Mouse (Mus musculus) ES-E14 (cell line): ENCODE data around the gene Wnt3a. TPM values are rescaled to one million over a fixed set of nuclear protein-coding genes. Genes with fewer than 3 reads are reported as not detected.

Source experiments
- DNase-seq: peaks from one replicate; pipeline ENCODE4 v3.0.0-alpha.2; 2013; ENCODE audit warnings: low read depth, low spot score
- H3K27ac ChIP-seq: 2 replicates; pipeline ENCODE4 v1.5.1; 2012; ENCODE audit warnings: low read depth, mild to moderate bottlenecking, low read length, moderate library complexity, mixed read lengths; ENCODE audit not compliant: poor library complexity, insufficient read depth, severe bottlenecking
- H3K36me3 ChIP-seq: 2 replicates; pipeline ENCODE4 v1.6.1; 2012; ENCODE audit warnings: mild to moderate bottlenecking, low read length, moderate library complexity, mixed read lengths; ENCODE audit not compliant: control insufficient read depth, poor library complexity, insufficient read depth, severe bottlenecking
- H3K4me1 ChIP-seq, 2 experiments: fragments of 150-350 bp in 1 of 2; sonication (generic) in 1 of 2; 2 replicates each; pipeline ENCODE4 v1.6.1; 2012; ENCODE audit warnings: low read length in 2 of 2, mild to moderate bottlenecking in 1 of 2, mixed read lengths in 1 of 2; ENCODE audit not compliant: control insufficient read depth in 2 of 2, insufficient read depth in 2 of 2, poor library complexity in 1 of 2
- H3K4me3 ChIP-seq, 2 experiments: fragments of 150-350 bp in 1 of 2; sonication (generic) in 1 of 2; 2 replicates each; pipeline ENCODE4 v1.5.1; 2012; ENCODE audit warnings: low read length in 2 of 2, low read depth in 1 of 2, mild to moderate bottlenecking in 1 of 2, mixed read lengths in 1 of 2; ENCODE audit not compliant: insufficient read depth in 1 of 2, poor library complexity in 1 of 2, severe bottlenecking in 1 of 2
- H3K9ac ChIP-seq: 2 replicates; pipeline ENCODE4 v1.6.1; 2012; ENCODE audit warnings: low read depth, mild to moderate bottlenecking, low read length, mixed read lengths; ENCODE audit not compliant: poor library complexity, insufficient read depth, severe bottlenecking
- H3K9me3 ChIP-seq: fragments of 150-350 bp; sonication (generic); 2 replicates; pipeline ENCODE4 v1.6.1; 2012; ENCODE audit warnings: low read depth, mild to moderate bottlenecking, low read length; ENCODE audit not compliant: control insufficient read depth, insufficient read depth
- CHD2 ChIP-seq: IDR thresholded peaks from 2 replicates; pipeline ENCODE4 v1.6.1; 2014; ENCODE audit warnings: mild to moderate bottlenecking, low read depth, low read length, inconsistent platforms
- HCFC1 ChIP-seq: IDR thresholded peaks from 2 replicates; pipeline ENCODE4 v1.6.1; 2012; ENCODE audit warnings: low read length, inconsistent platforms, borderline replicate concordance; ENCODE audit not compliant: insufficient read depth
- MAFK ChIP-seq: IDR thresholded peaks from 2 replicates; pipeline ENCODE4 v1.6.1; 2014; ENCODE audit warnings: mild to moderate bottlenecking, low read depth, low read length, inconsistent platforms; ENCODE audit not compliant: insufficient read depth
- ZC3H11A ChIP-seq: IDR thresholded peaks from 2 replicates; pipeline ENCODE4 v1.6.1; 2012; ENCODE audit warnings: low read depth, mild to moderate bottlenecking, inconsistent platforms, low read length, borderline replicate concordance
- ZNF384 ChIP-seq: IDR thresholded peaks from 2 replicates; pipeline ENCODE4 v1.6.1; 2012; ENCODE audit warnings: low read depth, low read length, inconsistent platforms
- in situ Hi-C, 2 experiments: fragments of 600-800 bp; cut with MboI; formaldehyde crosslinking; loops; one replicate each; pipeline ENCODE4 v1.15.1; 2025; ENCODE audit warnings: low sequenced_read_pairs in 2 of 2, inconsistent platforms in 1 of 2; ENCODE audit not compliant: unreplicated experiment in 2 of 2
- total RNA-seq: library from RNA; depleted of rRNA; stranded (reverse); fragments of 300-350 nt; gene quantifications from 2 replicates; pipeline ENCODE4 v1.2.3, GENCODE M21; 2012

Gene Wnt3a
- total RNA-seq, 1 experiment, result 0.85 TPM

DNA sequence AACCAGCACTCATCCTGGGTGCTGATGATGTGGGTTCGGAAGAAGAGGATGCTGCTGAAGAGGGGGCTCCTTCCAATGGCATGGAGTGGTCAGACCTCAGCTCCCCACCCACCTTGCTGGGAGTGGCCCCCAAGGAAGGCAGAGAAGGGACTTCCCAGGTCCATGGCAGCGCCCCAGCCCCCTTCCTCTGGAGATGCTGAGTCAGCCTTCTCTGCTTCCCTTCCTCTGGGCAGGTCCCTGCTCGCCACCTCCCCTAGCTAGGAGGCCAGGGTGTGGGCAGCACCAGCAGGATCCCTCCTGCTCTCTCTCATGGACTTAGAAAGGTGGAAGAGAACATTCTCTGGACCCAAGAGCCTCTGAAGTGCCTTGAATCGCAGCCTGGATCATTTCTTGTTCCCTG lies 12.5 kb downstream of the Wnt3a start:
- in situ Hi-C loops, result no loop called here
- no peak overlapping the region for H3K9ac ChIP-seq
- H3K4me3 ChIP-seq, result no peak overlapping the region
- no peaks in the 10 kb centered on the region for H3K9me3 ChIP-seq
- no peak for DNase-seq
- no peaks in the 10 kb centered on the region for H3K36me3 ChIP-seq
- H3K4me1 ChIP-seq, result peaks cover 2 to 12% of the 10 kb centered on the region in 2 experiments; a peak in 3 of 4 replicates
- TF ChIP-seq ZC3H11A (no peak), CHD2 (no peak), HCFC1 (no peak), MAFK (no peak), ZNF384 (no peak)
- no peak overlapping the region for H3K27ac ChIP-seq

GRCm38 (mm10) chr11:59276877-59277276 lies 13.7 kb downstream of the Wnt3a start:
- in situ Hi-C loops, result no loop called here
- H3K4me1 ChIP-seq, result peaks cover 0 to 6% of the 10 kb centered on the region in 2 experiments; a peak in 2 of 4 replicates
- no peaks in the 10 kb centered on the region for H3K36me3 ChIP-seq
- H3K27ac ChIP-seq, result no peak overlapping the region
- DNase-seq, result no peak
- H3K9me3 ChIP-seq, result no peaks in the 10 kb centered on the region
- no peak overlapping the region for H3K4me3 ChIP-seq
- TF ChIP-seq MAFK, result no peak
- no peak overlapping the region for H3K9ac ChIP-seq

GRCm38 (mm10) chr11:59274184-59274583 lies 16.4 kb downstream of the Wnt3a start:
- TF ChIP-seq HCFC1 (no peak), MAFK (no peak)
- Histone ChIP-seq H3K9me3 (no peaks in the 10 kb centered on the region), H3K9ac (no peak overlapping the region), H3K4me1 (peaks cover 0 to 2% of the 10 kb centered on the region in 2 experiments; a peak in 2 of 4 replicates), H3K27ac (no peak overlapping the region), H3K4me3 (no peak overlapping the region), H3K36me3 (no peaks in the 10 kb centered on the region)
- no peak for DNase-seq
- in situ Hi-C loops, result no loop called here

- no peaks in the 10 kb centered on the region for H3K9me3 ChIP-seq
- H3K4me1 ChIP-seq, result peaks cover 0 to 12% of the 10 kb centered on the region in 2 experiments; a peak in 2 of 4 replicates
- no peak overlapping the region for H3K4me3 ChIP-seq
- in situ Hi-C loops, result no loop called here
- no peaks in the 10 kb centered on the region for H3K36me3 ChIP-seq
- DNase-seq, result no peak
- no peak overlapping the region for H3K27ac ChIP-seq
- no peak overlapping the region for H3K9ac ChIP-seq
- TF ChIP-seq CHD2, result no peak
- TF ChIP-seq MAFK, result no peak
- TF ChIP-seq HCFC1, result no peak
- TF ChIP-seq ZC3H11A, result no peak
- no peak for TF ChIP-seq ZNF384
Observed at GRCm38 (mm10) chr11:59266727-59267126, 23.8 kb downstream of the Wnt3a start.

GRCm38 (mm10) chr11:59265154-59265813 lies 25.3 kb downstream of the Wnt3a start:
- Histone ChIP-seq H3K36me3 (no peaks in the 10 kb centered on the region), H3K4me1 (peaks cover 0 to 12% of the 10 kb centered on the region in 2 experiments; a peak in 2 of 4 replicates), H3K9me3 (no peaks in the 10 kb centered on the region), H3K27ac (no peak overlapping the region), H3K4me3 (no peak overlapping the region), H3K9ac (no peak overlapping the region)
- in situ Hi-C loops, result no loop called here
- DNase-seq, result no peak
- TF ChIP-seq MAFK (no peak), ZC3H11A (no peak), ZNF384 (no peak), HCFC1 (no peak), CHD2 (no peak)
